Mouse (Mus musculus): ENCODE measurements at regions not wholly inside any gene's neighbourhood (a gene's known extent, or its start where the extent isn't known, plus 50 kb on each side); places are given as distances from the start of the nearest gene placed in this dataset.

DNA sequence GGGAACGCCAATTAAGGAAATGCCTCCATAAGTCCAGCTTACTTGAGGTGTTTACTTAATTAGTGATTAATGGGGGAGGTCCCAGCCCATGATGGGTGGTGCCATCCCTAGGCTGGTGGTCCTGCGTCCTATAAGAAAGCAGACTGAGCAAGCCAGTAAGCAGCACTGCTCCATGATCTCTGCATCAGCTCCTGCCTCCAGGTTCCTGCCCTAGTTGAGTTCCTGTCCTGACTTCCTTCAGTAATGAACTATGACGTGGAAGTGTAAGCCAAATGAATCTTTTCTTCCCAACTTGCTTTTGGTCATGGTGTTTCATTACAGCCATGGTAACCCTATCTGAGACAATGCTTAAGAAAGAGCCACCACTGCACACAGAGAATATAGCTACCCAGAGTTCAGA, 231.2 kb upstream of the 4930535I16Rik start:
- no peak for TF ChIP-seq CTCF (IDR thresholded peaks at IDR 0.05; ENCODE audit: low read depth)
- Histone ChIP-seq H3K9ac (no peak overlapping the region), H3K27ac (ENCODE audit: low read depth, low read length) (no peak overlapping the region), H3K27me3 (ENCODE audit: insufficient read depth, low read length) (peaks cover 4% of the 10 kb centered on the region; the same call in 1 of the 2 replicates), H3K4me3 (ENCODE audit: low read depth, low read length) (no peak overlapping the region), H3K4me1 (ENCODE audit: insufficient read depth) (peaks cover 7% of the 10 kb centered on the region; the same call in 1 of the 2 replicates), H3K36me3 (ENCODE audit: insufficient read depth) (no peaks in the 10 kb centered on the region), H3K9me3 (ENCODE audit: low read length) (no peaks in the 10 kb centered on the region), H3K4me2 (ENCODE audit: low read depth) (no peak overlapping the region)
- 85% methylated on average over 3 of the region's 3 CpGs for WGBS
- no peak for DNase-seq
- no peak for ATAC-seq

DNA sequence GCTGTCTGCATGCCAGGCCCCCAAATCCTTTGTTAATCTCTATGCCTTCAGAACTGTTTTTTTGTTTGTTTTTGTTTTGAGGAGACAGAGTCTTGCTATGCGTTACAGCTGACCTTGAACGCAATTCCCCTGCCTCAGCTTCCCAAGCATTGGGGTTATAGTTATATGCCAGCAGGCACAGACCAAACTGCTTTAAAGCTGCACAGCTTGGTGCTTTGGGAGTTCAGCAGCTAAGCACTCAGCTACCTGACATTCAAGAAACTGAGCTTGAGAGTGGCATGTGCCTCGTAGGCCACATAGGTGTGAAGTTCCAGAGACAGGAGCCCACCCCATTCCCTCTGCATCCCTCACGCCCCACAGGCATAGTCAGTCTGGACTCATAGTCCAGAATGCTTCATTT, 229.5 kb upstream of the 4930535I16Rik start:
- ATAC-seq (no peak), DNase-seq (no peak)
- Histone ChIP-seq H3K4me3 (ENCODE audit: low read depth, low read length) (no peak overlapping the region), H3K4me2 (ENCODE audit: low read depth) (no peak overlapping the region), H3K9me3 (ENCODE audit: low read length) (no peaks in the 10 kb centered on the region), H3K4me1 (ENCODE audit: insufficient read depth) (peaks cover 7% of the 10 kb centered on the region; the same call in 1 of the 2 replicates), H3K9ac (no peak overlapping the region), H3K27ac (ENCODE audit: low read depth, low read length) (no peak overlapping the region), H3K27me3 (ENCODE audit: insufficient read depth, low read length) (peaks cover 4% of the 10 kb centered on the region), H3K36me3 (ENCODE audit: insufficient read depth) (no peaks in the 10 kb centered on the region)
- TF ChIP-seq CTCF (IDR thresholded peaks at IDR 0.05; ENCODE audit: low read depth): no peak
- 76% methylated on average over 4 of the region's 4 CpGs for WGBS

DNA sequence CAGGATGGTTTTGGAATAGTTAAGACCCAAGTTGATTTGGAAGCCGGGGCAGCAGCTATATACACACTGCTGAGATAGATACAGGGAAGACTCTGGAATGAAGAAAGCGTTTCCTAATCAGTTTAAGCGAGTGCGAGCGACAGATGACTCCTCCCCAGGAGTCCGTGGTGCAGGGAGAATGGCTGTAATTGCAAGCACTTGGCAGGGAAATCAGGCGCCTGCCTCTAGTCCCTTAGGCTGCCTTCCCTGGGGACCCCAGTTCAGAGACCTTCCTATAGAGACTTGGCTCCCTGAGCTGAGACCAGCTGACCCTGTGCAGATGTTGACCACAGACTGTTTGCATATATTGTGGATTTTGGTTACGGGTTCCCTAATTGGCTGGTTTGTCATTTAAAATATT, 228.3 kb upstream of the 4930535I16Rik start:
- no peak overlapping the region for H3K4me3 ChIP-seq (ENCODE audit: low read depth, low read length)
- no peak overlapping the region for H3K9ac ChIP-seq
- H3K27me3 ChIP-seq (ENCODE audit: insufficient read depth, low read length): no peaks in the 10 kb centered on the region; the same call in 1 of the 2 replicates
- H3K27ac ChIP-seq (ENCODE audit: low read depth, low read length): no peak overlapping the region
- H3K36me3 ChIP-seq (ENCODE audit: insufficient read depth): no peaks in the 10 kb centered on the region
- peaks cover 7% of the 10 kb centered on the region; the same call in 1 of the 2 replicates for H3K4me1 ChIP-seq (ENCODE audit: insufficient read depth)
- H3K9me3 ChIP-seq (ENCODE audit: low read length): no peaks in the 10 kb centered on the region
- ATAC-seq: 0 out of 2 replicates have a peak, but pooled peaks have one; percentile 20
- H3K4me2 ChIP-seq (ENCODE audit: low read depth): no peak overlapping the region
- WGBS: 15% methylated on average over 8 of the region's 8 CpGs
- peak; percentile 44 for DNase-seq
- no peak for TF ChIP-seq CTCF (IDR thresholded peaks at IDR 0.05; ENCODE audit: low read depth)

DNA sequence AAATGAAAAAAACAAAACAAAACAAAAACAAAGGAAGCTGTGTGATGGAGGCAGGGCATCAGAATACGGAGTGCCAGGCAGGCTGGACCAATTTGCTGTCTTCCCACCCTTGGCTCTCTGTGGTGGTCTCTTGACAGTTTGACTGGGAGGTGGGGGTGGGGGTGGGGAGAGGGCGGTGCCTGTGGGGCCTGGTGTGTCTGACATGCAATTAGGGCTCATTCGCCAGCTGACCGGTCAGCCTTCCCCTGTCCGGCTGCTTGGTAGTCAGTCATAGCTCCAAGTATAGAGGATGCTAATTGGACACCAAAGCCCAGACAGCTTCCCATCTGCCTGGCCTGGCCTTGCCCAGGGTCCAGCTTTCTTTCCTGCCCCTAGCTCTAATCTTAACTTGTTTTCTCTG, 225.8 kb upstream of the 4930535I16Rik start:
- no peak for ATAC-seq
- WGBS: 34% methylated on average over 5 of the region's 5 CpGs

DNA sequence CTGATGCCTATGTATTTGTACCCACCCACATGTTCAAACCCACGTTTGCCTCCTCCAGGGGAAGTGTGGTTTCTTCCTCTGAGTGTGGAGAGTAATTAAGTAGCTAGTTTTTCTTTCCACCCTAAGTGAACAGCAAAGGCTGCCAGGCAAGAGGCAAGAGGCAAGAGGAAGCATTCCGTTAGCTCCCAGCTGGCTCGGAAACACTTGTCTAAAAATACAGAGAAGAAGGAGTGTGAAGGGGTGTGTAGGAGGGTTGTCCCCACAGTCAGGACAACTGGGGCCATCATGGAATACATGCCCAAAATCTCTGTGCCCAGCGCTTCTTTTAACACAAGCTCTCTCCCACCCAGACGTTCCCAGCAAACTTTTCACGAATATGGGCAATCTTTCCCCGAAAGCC, 225.4 kb upstream of the 4930535I16Rik start:
- H3K36me3 ChIP-seq (ENCODE audit: insufficient read depth): no peaks in the 10 kb centered on the region
- no peaks in the 10 kb centered on the region for H3K9me3 ChIP-seq (ENCODE audit: low read length)
- ATAC-seq: no peak
- no peak overlapping the region for H3K4me3 ChIP-seq (ENCODE audit: low read depth, low read length)
- peak; percentile 36 for DNase-seq
- no peak overlapping the region for H3K4me2 ChIP-seq (ENCODE audit: low read depth)
- TF ChIP-seq CTCF (IDR thresholded peaks at IDR 0.05; ENCODE audit: low read depth): no peak
- no peaks in the 10 kb centered on the region; the same call in 1 of the 2 replicates for H3K27me3 ChIP-seq (ENCODE audit: insufficient read depth, low read length)
- no peak overlapping the region for H3K9ac ChIP-seq
- 29% methylated on average over 7 of the region's 7 CpGs for WGBS
- H3K4me1 ChIP-seq (ENCODE audit: insufficient read depth): peaks cover 7% of the 10 kb centered on the region; the same call in 1 of the 2 replicates
- no peak overlapping the region for H3K27ac ChIP-seq (ENCODE audit: low read depth, low read length)

More for the DNA sequence above, 225.8 kb upstream of the 4930535I16Rik start:
- TF ChIP-seq CTCF (IDR thresholded peaks at IDR 0.05; ENCODE audit: low read depth): no peak
- Histone ChIP-seq H3K36me3 (ENCODE audit: insufficient read depth) (no peaks in the 10 kb centered on the region), H3K9ac (no peak overlapping the region), H3K4me1 (ENCODE audit: insufficient read depth) (peaks cover 7% of the 10 kb centered on the region; the same call in 1 of the 2 replicates), H3K27me3 (ENCODE audit: insufficient read depth, low read length) (no peaks in the 10 kb centered on the region; the same call in 1 of the 2 replicates), H3K27ac (ENCODE audit: low read depth, low read length) (no peak overlapping the region), H3K9me3 (ENCODE audit: low read length) (no peaks in the 10 kb centered on the region), H3K4me3 (ENCODE audit: low read depth, low read length) (no peak overlapping the region), H3K4me2 (ENCODE audit: low read depth) (no peak overlapping the region)
- DNase-seq: no peak

DNA sequence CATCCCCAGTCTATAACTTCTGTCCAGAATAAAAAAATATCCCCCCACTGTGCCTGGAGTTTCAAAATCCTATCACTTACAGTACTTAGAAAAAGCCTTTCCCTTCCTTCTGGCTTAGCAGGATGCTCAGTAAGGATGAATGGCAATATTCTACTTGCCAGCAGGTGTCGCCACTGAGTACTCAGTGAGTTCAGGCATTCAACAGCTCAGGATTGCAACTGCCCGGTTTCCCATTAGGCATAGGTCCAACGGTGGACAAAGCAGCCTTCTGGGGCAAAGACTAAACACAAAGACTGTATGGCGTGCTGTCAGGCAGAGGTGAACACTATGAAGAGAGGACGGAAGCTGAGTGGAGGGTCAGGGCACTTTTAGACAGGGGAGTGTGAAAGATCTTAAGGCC, 224.3 kb upstream of the 4930535I16Rik start:
- H3K4me3 ChIP-seq (ENCODE audit: low read depth, low read length): no peak overlapping the region
- no peaks in the 10 kb centered on the region; the same call in 1 of the 2 replicates for H3K27me3 ChIP-seq (ENCODE audit: insufficient read depth, low read length)
- ATAC-seq (peak; percentile 69), DNase-seq (peak; percentile 96)
- WGBS: 0% methylated on average over 5 of the region's 5 CpGs
- no peak overlapping the region for H3K27ac ChIP-seq (ENCODE audit: low read depth, low read length)
- no peaks in the 10 kb centered on the region for H3K36me3 ChIP-seq (ENCODE audit: insufficient read depth)
- TF ChIP-seq CTCF (IDR thresholded peaks at IDR 0.05; ENCODE audit: low read depth): peak; percentile 98
- no peak overlapping the region for H3K9ac ChIP-seq
- H3K4me1 ChIP-seq (ENCODE audit: insufficient read depth): peaks cover 7% of the 10 kb centered on the region; the same call in 1 of the 2 replicates
- H3K4me2 ChIP-seq (ENCODE audit: low read depth): no peak overlapping the region
- H3K9me3 ChIP-seq (ENCODE audit: low read length): no peaks in the 10 kb centered on the region

DNA sequence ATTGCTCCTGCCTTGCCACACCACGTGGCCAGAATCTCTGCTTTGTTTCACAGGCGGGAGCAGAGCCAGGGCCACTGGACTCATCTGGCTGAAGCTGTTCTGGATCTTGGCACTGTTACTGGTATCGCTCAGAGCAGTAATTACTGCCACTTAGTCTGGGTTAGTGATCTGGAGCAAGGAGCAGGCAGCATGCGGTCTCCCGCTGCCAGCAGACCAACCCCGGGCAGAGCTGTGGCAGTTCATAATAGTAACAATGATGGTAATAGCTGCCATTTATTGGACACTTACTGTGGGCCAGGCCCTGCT, 217.3 kb upstream of the 4930535I16Rik start:
- peak; percentile 84 for ATAC-seq
- H3K4me1 ChIP-seq (ENCODE audit: insufficient read depth): no peaks in the 10 kb centered on the region
- H3K4me3 ChIP-seq (ENCODE audit: low read depth, low read length): no peak overlapping the region
- H3K9ac ChIP-seq: no peak overlapping the region
- peak; percentile 61 for DNase-seq
- H3K9me3 ChIP-seq (ENCODE audit: low read length): no peaks in the 10 kb centered on the region
- WGBS: 21% methylated on average over 6 of the region's 6 CpGs
- H3K36me3 ChIP-seq (ENCODE audit: insufficient read depth): no peaks in the 10 kb centered on the region
- H3K27ac ChIP-seq (ENCODE audit: low read depth, low read length): no peak overlapping the region
- no peaks in the 10 kb centered on the region for H3K27me3 ChIP-seq (ENCODE audit: insufficient read depth, low read length)
- no peak overlapping the region for H3K4me2 ChIP-seq (ENCODE audit: low read depth)
- no peak for TF ChIP-seq CTCF (IDR thresholded peaks at IDR 0.05; ENCODE audit: low read depth)
